Mouse (Mus musculus): ENCODE measurements at regions not wholly inside any gene's neighbourhood (a gene's known extent, or its start where the extent isn't known, plus 50 kb on each side); places are given as distances from the start of the nearest gene placed in this dataset.
A peak's percentile ranks its signal among the peaks of the same experiment; 100 is the strongest.

DNA sequence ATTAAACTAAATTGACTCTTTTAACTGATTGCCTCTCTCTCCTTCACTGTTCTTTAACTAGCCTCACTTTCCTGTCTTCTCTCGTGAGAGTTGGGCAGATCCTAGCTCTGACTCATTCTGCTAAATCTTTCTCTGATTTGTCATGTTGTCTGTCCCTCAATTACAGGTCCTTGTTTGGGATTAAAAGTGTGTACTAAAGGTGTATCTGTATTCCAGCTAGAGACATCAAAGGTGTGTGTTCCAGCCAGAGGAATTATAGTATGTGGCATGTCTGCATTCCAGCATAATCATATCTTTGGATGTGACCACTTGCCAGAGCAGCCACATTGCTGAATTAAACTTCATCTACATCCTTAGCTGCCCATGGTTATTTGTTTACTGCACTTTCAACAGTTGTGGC, 167.5 kb upstream of the Fam83b start:
- DNase-seq (ENCODE audit: inconsistent age in 2 of 2, low spot score in 1 of 2): peak in 1 of 2 experiments; percentile 27

DNA sequence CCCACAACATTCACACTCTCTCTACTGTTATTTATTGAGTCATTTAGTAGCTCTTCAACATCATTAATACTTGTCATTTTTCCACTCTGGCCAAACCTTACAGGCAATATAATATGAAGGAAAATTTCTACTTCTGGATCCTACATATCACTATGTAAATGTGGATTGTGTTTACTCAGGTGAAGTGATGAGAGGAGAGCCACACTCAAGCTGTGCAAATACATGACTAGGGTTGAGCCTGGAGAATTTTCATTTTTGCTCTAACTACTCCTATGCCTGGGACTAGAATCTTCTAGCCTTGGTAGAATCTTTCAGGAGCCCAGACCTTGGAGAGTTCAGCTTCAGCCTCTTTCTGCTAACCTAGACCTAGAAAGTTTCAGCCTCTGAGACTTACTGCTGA, 166.9 kb upstream of the Fam83b start:
- no peak for DNase-seq (ENCODE audit: inconsistent age in 2 of 2, low spot score in 1 of 2)

DNA sequence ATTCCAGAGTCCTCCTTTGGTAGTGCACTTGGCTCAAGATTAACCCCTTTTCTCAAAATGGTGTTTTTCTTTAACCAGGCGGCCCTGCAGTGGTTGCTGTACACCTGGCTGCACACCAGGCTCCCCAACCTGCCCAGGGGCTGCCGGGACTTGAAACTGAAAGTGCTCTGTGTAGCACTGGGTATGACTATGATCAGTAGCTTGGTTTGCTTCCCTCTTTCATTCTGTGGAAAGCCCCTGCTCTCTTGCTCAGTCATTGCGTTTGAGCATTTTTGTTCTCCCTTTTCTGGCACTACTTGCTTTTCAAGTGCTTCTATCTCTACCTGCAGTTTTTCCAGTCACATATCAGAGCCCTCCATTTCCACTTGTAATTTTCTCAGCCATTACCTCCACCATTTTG, 156.0 kb upstream of the Fam83b start:
- no peak for DNase-seq (ENCODE audit: inconsistent age in 2 of 2, low spot score in 1 of 2)

DNA sequence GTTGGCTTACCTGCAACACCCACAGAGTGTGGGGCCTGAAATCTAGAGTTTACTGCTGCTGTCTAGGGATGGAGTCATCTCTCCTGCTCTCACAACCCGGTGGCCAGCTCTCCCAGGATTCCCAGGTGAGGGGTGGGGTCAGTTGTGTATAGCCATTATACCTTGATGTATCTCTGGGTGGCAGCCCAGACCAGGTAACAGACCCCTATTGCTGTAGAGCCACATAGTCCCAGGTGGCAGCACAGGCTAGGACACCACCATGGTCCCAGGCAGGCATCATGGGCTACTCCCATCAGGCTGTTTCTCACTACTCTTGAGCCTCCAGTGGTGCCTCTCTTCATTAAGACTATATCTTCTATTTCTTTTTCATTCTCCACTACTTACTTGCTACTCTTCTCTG, 148.9 kb upstream of the Fam83b start:
- DNase-seq (ENCODE audit: inconsistent age in 2 of 2, low spot score in 1 of 2): no peak

DNA sequence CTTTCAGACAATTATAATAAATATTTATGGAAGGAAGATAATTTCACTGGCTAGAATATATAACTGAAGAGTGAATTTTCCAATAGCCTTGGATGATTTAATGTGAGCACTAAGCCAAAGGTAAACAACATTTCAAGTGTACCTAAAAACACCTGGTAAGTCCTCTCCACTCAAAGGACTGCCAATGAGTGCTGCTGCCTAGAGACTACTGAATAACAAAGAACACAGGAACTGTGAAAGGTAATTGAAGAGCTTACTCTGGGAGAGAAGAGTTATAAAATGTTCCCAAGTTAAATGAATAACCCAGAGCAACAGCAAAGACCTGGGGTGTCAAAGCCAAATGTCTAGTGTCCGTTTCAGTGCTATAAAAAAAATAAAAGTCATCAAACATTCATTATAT, 139.5 kb upstream of the Fam83b start:
- DNase-seq (ENCODE audit: inconsistent age in 2 of 2, low spot score in 1 of 2): no peak

DNA sequence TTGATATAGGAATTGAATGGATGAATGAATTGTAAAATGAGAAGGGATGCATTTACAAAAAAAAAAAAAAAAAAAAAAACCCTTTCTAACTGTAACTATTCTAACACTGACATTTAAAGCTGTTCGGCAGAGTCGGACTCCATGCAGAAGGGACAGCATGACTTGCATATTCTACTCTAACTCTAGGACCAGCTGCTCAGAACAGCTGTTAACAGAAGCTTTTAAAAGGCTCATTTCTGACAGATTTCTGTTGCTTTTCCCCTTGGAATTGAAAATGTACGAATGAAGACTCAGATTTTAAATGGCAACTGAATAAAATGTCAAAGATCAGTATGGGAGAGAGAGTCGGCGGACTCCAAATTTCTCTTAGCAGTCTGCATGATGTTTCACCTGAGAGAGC, 138.9 kb upstream of the Fam83b start:
- DNase-seq (ENCODE audit: inconsistent age in 2 of 2, low spot score in 1 of 2): no peak

DNA sequence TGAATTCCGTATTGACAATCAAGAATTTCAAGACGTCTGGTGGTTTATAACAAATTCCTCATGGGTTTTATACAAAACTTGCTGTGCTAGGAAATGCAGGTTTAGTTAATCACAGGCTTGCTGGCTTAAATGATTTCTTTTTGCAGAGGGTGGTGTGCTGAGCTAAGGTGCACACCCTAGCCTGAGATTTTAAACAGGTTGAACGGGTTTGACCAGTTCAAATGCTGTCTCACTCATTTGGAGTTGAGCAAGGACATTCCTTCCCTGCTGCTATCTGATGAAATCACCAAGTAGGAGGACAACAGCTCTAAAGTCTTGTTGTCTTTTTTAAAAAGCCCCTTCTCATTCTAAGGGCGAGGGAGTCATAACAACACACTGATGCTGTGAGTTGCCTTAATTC, 128.6 kb upstream of the Fam83b start:
- peak in 1 of 2 experiments; percentile 47 for DNase-seq (ENCODE audit: inconsistent age in 2 of 2, low spot score in 1 of 2)

DNA sequence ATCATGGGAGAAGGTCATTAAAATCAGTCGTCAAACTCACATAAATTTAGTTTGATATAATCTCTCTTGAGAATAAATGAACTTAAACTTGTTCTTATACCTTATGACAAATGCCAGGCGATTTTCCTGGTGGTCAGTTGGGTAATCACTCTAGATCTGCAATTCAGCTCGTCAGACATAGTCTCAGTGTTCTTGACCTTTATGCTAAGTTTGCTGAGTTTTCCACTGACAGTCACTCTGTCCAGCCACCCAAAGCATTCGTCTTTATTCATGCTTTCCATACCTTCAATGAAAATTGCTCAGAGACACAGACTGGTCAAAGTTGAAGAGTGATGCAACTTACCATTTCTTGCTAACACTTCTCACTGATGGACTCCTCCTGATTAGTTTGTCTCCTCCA, 126.1 kb upstream of the Fam83b start:
- DNase-seq (ENCODE audit: inconsistent age in 2 of 2, low spot score in 1 of 2): peak; percentile 23 to 71

DNA sequence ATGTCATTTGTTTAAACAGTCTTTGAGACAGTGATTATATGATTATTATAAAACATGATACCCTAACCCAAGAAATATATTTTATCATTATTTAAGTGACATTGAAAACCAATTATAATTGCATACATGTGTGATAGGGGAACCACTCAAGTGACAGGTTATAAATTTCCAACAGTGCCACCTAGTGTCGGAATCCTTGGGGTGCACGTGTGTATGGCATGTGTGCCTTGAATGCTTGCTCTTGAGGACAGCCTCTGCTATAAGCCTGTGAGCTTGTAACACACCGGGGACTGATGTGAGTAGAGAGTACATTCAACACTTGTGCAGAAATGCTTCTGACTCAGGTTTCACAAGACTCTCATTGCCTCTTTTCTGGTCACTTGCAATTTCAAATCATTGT, 93.9 kb upstream of the Fam83b start:
- DNase-seq (ENCODE audit: inconsistent age in 2 of 2, low spot score in 1 of 2): peak; percentile 45 to 83

DNA sequence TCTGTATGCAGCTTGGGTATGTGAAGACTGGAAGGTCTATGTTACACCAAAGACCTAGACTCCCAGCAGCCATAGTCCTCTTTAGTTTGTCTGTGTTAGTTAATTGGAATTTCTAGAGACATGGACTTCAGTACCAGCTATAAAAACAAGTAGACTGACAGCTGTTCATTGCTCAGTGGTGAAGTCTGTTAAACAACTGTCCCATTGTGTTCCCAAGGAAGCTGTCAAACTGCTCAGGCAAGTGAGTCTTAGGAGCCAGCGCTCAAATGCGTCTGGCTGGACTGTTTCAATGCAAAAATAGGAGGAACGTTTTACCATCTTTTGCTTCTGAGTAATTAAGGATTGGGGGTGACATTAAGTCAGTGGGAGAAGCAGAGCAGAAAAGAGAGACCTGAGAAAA, 92.9 kb upstream of the Fam83b start:
- no peak for DNase-seq (ENCODE audit: inconsistent age in 2 of 2, low spot score in 1 of 2)

DNA sequence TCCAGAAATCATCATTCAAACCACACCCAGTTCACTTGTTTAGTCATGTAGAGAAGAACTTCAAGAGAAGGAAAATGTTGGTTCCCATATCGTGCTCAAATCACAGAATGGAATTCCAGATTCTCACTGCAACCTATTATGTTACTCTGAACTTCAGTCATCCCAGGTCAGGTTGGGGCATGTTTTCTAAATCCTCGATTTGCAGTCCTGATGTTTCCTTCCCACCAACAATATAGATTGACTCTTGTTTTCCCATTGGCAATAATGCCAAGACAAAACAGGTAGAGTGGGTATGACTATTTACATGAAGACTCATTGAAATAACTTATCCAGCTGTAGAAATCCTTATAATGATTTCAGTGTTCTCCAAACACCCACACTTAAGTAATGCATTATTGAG, 86.4 kb upstream of the Fam83b start:
- DNase-seq (ENCODE audit: inconsistent age in 2 of 2, low spot score in 1 of 2): no peak

DNA sequence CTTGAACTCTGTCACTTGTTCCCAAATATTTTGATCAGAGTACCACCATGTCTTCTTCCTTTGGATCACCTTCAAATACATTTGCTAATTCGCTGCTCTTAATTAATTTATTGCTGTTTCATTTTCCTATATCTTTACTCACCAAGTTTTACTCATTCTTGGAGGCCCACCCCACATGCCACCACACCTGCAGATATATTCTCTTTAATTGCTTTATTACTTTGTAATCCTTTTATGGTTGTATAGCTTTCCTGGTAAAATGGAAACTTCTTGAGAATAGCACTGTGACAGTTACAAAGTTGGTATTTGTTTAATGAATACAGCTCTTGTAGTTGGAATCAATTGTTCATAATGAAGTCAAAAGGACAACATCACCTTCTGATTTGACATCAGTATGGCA, 82.6 kb upstream of the Fam83b start:
- DNase-seq (ENCODE audit: inconsistent age in 2 of 2, low spot score in 1 of 2): no peak

DNA sequence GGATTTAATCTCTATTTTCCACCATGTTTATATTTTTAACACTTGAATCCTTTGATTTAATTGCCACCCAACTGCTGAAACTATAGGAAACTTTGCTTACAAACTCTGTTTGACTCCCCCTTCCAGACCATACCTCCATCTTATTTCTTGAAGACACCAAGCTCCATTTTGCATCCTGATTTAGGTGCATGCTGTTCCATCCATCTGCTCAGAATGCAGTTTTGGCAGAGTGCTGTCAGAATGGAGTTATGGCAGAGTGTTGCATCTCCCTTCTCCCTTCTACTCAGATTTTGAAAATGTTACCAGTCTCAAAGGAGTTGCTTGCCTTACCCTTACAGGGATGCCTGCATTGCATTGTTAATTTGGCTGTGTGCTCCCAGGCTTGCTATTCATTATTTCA, 79.5 kb upstream of the Fam83b start:
- DNase-seq (ENCODE audit: inconsistent age in 2 of 2, low spot score in 1 of 2): no peak

All from adrenal gland, adult (tissue).